Mouse (Mus musculus) activated CD4-positive, CD25-positive, alpha-beta regulatory T cell, adult 4 months (primary cell): ENCODE measurements around the gene Pdcd1lg2. TPM values are rescaled to one million over a fixed set of nuclear protein-coding genes. Genes with fewer than 3 reads are reported as not detected.

ENCODE experiments used
- ATAC-seq: one replicate; pipeline ENCODE4 v1.8.0; 2017
- polyA plus RNA-seq, 2 experiments: library from polyadenylated mRNA; unstranded; fragments of 100-300 nt; shearing (Covaris generic); gene quantifications; one replicate each; pipeline ENCODE4 v1.2.1; 2017

Pdcd1lg2 gene
- polyA plus RNA-seq, 2 experiments from 2014 or later: 17.2 to 23.0 TPM

DNA sequence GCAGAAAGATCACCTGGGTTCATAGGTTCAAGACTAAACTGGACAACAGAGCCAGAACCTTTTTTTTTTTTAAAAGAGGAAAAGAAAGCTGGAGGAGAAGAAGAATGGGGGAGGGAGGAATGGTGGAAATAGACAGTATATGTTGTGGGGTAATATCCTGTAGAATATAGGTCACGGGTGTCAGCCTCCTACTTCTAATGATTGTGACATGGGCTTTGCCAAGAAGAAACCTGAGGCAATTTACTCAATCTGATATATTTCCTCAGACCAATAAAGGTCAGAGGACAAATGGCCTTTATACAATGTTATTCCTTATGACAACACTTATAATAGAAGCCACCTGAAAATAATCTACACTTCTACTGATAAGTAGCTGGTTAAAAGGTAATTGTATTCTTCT is 89.6 kb downstream of the Pdcd1lg2 start:
- no peak for ATAC-seq

GRCm38 (mm10) chr19:29501106-29501505 is 90.4 kb downstream of the Pdcd1lg2 start:
- peak; percentile 69 for ATAC-seq

DNA sequence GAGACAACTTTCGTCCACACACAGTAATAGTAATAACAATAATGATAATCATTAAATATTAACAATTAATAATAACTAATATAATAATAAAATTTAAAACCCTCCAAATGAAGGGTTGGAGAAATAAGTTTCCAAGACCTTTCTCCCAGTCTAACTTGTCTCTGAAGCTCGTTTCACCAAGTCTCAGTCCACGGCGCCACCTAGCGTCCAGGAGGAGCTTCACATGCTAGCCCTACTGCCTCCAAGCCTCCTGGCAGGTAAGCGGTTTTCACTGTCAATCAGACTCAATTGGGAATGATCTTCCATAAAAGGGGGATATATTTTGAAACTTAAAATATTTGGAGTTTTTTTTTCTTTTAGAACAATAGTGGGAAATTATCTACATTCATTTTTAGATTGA is 90.8 kb downstream of the Pdcd1lg2 start:
- peak; percentile 80 for ATAC-seq

DNA sequence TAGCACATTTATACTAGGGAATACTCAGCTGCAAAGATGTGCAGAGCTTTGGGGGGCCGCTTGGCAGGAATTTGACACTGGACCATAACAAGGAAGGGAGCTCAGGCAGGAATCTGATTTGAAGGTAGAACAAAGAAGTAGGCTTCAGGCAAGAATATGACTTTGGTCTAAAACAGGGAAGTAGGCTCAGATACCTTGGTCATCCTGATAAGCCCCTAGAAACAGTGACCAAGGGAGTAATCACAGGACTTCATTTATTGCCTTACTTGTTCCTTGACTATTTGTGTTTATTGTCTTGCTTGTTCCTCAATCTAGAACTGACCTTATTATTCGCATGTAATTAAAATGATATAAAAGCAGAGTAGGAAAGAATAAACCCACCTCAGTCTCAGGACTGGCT is 93.4 kb downstream of the Pdcd1lg2 start:
- ATAC-seq: no peak

GRCm38 (mm10) chr19:29505617-29506016 is 94.9 kb downstream of the Pdcd1lg2 start:
- ATAC-seq: no peak

DNA sequence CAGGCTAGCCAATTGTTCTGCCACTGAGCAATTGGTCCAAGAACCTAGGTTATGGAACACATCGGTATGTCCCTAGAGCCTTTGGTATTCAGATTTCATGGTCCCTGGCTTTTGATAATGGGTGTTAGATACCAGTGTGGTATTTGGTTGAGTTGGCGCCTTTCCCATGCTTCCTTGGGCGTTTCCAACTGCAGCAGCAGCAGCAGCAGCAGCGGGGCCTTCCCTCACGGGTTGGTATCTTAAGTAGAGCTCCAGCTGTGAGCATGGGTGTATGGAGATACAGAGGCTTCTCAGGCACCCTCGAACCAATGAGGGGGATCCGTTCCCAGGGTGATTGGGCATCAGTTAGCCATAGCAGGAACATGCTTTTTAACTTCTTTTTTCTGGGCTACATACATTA is 97.5 kb downstream of the Pdcd1lg2 start:
- ATAC-seq: no peak

DNA sequence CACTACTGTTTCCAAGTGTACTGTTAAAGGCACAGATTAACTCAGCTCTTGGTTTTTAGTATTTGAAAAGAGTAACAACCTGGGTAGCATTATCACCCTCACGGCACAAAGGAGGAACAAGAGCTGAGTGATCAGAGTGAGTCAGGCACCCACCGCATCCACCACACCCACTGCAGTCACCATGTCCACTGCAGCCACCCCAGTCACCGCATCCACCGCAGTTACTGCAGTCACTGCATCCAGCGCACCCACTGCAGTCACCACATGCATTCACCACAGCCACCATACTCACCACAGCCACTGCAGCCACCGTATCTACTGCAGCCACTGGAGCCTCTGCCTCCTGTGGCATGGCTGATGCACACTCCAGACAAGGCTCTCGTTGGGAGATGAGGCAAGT is 99.1 kb downstream of the Pdcd1lg2 start:
- no peak for ATAC-seq

DNA sequence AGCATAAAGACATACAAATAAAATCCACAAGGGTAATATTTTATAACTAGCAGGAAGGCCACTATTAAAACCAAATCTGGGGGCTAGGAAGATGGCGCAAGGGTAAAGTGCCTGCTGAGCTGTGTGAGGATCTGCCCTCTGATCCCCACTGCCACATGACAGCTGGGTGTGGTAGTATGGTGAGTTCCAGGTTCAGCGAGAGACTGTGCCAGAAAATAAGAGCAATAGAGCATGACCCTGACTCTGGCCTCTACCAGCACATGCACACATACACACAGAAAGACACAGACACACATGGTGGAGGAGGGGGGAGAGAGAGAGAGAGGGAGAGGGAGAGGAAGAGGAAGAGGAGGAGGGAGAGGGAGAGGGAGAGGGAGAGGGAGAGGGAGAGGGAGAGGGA is 101.1 kb downstream of the Pdcd1lg2 start:
- ATAC-seq: no peak

DNA sequence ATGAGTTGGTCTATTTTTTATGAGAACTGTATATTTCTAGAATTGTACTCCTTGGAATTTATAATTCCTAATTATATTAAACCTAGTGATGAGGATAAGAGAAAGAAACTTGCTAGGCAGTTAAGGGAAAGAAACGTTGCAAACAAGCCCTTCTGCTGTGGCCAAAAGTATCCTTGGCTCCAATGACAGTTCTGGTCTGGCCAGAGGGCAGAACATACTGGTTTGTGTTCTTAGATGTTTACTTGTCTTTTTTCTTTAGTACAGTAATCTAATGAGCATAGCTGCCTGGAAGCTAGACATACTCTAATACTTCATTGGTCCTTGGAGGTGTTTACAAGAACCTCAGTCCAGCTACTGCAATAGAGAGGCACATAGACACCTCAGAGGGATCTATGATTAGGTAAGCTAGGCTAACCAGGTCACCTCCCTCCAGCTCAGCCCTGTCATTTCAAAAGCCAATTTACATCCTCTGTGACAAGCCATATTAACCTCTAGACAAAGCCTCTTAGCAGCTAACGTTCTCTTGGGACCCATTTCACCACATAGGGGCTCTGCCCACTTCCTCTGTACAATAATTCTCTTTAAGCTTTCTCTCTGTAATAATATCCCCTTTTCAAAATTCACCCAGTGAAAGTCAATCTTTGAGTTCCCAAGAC is 102.5 kb downstream of the Pdcd1lg2 start:
- ATAC-seq: no peak

- ATAC-seq: no peak
Observed at GRCm38 (mm10) chr19:29514130-29514529, 103.4 kb downstream of the Pdcd1lg2 start.

DNA sequence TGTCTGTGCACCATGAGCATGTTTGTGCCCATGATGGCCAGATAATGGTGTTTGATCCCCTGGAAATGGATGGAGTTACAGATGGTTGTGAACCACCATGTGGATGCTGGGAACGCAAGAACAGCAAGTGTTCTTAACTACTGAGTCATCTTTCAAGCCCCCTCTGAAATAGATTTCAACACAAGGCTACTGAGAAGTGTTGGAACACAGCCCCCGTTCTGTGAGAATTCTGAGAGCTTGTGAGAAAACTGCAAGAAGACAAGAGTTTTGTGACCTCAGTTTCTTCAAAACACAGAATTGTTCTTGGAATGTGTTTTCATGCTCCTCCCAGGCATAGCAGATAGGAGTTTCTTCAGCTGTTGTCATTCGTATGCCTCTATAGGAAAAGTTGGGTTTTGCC is 104.7 kb downstream of the Pdcd1lg2 start:
- no peak for ATAC-seq

DNA sequence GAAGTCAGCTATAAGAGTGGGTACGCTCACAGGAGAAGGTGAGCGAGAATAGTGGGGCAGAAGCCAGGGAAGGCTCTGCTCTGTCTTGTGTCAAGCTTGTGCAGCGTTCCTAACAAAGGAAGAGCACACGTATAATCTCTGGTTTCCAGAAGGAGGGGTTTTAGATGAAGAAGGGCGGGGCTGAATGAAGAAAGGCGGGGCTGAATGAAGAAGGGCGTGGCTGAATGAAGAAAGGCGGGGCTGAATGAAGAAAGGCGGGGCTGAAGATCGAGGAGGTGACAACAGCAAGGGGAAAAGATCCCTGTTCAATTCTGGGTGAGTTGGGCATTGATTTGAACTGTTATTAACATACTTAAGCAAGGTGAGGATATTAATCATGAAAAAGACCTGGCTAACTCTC is 105.3 kb downstream of the Pdcd1lg2 start:
- ATAC-seq: no peak

- ATAC-seq: no peak
Observed at GRCm38 (mm10) chr19:29518409-29518808, 107.7 kb downstream of the Pdcd1lg2 start.

DNA sequence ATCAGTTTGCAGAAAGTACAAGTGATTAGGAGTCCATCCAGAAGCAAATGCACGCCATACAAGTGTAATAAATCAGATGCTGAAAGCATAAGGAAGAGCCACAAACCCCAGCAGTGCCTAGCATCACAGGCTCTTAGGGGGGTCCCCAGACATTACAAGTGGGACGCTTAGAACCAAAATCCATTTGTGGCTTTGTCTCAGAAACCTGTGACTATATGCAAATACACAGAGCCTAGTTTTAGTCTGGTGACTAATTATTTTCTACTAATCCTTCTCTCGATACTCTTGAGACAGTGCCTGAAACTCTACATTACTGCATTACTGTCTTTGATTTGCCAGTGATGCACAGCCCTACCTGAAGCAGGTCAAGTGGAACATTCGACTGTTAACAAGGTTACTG is 108.2 kb downstream of the Pdcd1lg2 start:
- no peak for ATAC-seq

Other genes starting within 250 kb of the Pdcd1lg2 start
- 10 to 100 TPM; 20.1 to 20.5 TPM for gene Jak2, start 159.1 kb upstream of the Pdcd1lg2 start, polyA plus RNA-seq
- 10 to 100 TPM; 23.8 to 28.8 TPM for gene Insl6, start 85.6 kb upstream of the Pdcd1lg2 start, polyA plus RNA-seq
- not detected for gene Rln1, start 76.2 kb upstream of the Pdcd1lg2 start, polyA plus RNA-seq
- gene Plgrkt, start 43.5 kb upstream of the Pdcd1lg2 start, polyA plus RNA-seq: 100 to 1,000 TPM; 216 to 219 TPM
- 10 to 100 TPM; 37.7 to 48.6 TPM for gene Cd274, start 43.5 kb upstream of the Pdcd1lg2 start, polyA plus RNA-seq
- gene Ric1, start 111.4 kb downstream of the Pdcd1lg2 start, polyA plus RNA-seq: 10 to 100 TPM in 1 of 2 experiments, 1 to 10 TPM in 1; 8.6 to 13.1 TPM
- gene Ermp1, start 237.5 kb downstream of the Pdcd1lg2 start, polyA plus RNA-seq: 10 to 100 TPM; 12.0 to 17.0 TPM